Mouse (Mus musculus): ENCODE results near the gene Ankrd27.

The Ankrd27 gene

GRCm38 (mm10) chr7:35586055-35586905, at the start of gene Ankrd27:
Ankrd27 (plus strand) TSS chr7:35586244.
- ChIA-PET CTCF (interaction anchor here in 3 of 4 experiments (0.7 to 4.5 kb wide), 16 partner anchors 9 to 317 kb away, joined by 3 to 16 read pairs (median 4); partner anchors contain the start of gene Rhpn2 (in 1 of the 3)), POLR2A (interaction anchor here (0.6 to 7.7 kb wide), 67 partner anchors 8 to 1805 kb away, joined by 3 to 54 read pairs (median 4); partner anchors contain the start of genes Nudt19 (in 3 of the 4), Dpy19l3 (in 2 of the 4), Cebpa (in 1 of the 4) and Cep89 (in 1 of the 4))

GRCm38 (mm10) chr7:35537562-35537961, 48.5 kb upstream of the Ankrd27 start, which contains the start of gene Tdrd12:
Tdrd12 (minus strand) TSS chr7:35537745.
- ChIA-PET POLR2A (interaction anchor here in 1 of 4 experiments (0.6 to 2.1 kb wide), 4 partner anchors 8 to 109 kb away, joined by 3 to 6 read pairs (median 4); partner anchors contain the start of genes Ankrd27 and Rgs9bp), CTCF (interaction anchor here in 1 of 4 experiments (1.6 kb wide), 1 partner anchor 45 kb away, joined by 4 read pairs; no protein-coding TSS in a partner anchor)

GRCm38 (mm10) chr7:35545881-35546280, 40.2 kb upstream of the Ankrd27 start:
- POLR2A ChIA-PET = interaction anchor here (0.6 to 1.9 kb wide), 15 partner anchors 8 to 218 kb away, joined by 3 to 10 read pairs (median 3); partner anchors contain the start of genes Ankrd27 (in 1 of the 4), Cep89 (in 1 of the 4), Faap24 (in 1 of the 4) and Tdrd12 (in 1 of the 4)
- CTCF ChIA-PET = interaction anchor here (0.6 to 1.5 kb wide), 52 partner anchors 8 to 626 kb away, joined by 3 to 16 read pairs (median 4); partner anchors contain the start of genes Rgs9bp (in 3 of the 4), Nudt19 (in 2 of the 4), Ankrd27 (in 1 of the 4) and Cep89 (in 1 of the 4)

- CTCF ChIA-PET = interaction anchor here in 3 of 4 experiments (0.5 to 3.2 kb wide), 15 partner anchors 8 to 1067 kb away, joined by 3 to 16 read pairs (median 3); partner anchors contain the start of gene Ankrd27 (in 1 of the 3)
- POLR2A ChIA-PET = interaction anchor here (0.6 to 7.8 kb wide), 12 partner anchors 8 to 816 kb away, joined by 3 to 54 read pairs (median 4); partner anchors contain the start of genes Ankrd27 (in 3 of the 4) and Rgs9bp (in 2 of the 4)
These were observed 32.1 kb upstream of the Ankrd27 start for GRCm38 (mm10) chr7:35553751-35554604.

GRCm38 (mm10) chr7:35554605-35555175, 31.4 kb upstream of the Ankrd27 start:
- ChIA-PET POLR2A (interaction anchor here in 3 of 4 experiments (0.5 to 7.8 kb wide), 25 partner anchors 9 to 816 kb away, joined by 3 to 54 read pairs (median 3); partner anchors contain the start of genes Ankrd27 (in 3 of the 3), Rgs9bp (in 2 of the 3), Rhpn2 (in 1 of the 3) and Slc7a9 (in 1 of the 3)), CTCF (interaction anchor here (0.9 to 3.2 kb wide), 8 partner anchors 9 to 74 kb away, joined by 3 to 16 read pairs (median 4); no protein-coding TSS in a partner anchor)

GRCm38 (mm10) chr7:35555224-35556204, 30.5 kb upstream of the Ankrd27 start:
- ChIA-PET CTCF (interaction anchor here in 3 of 4 experiments (0.5 to 3.2 kb wide), 8 partner anchors 10 to 954 kb away, joined by 3 to 16 read pairs (median 4); partner anchors contain the start of gene Rgs9bp (in 1 of the 3)), POLR2A (interaction anchor here (0.5 to 7.8 kb wide), 34 partner anchors 9 to 1220 kb away, joined by 3 to 54 read pairs (median 3); partner anchors contain the start of genes Ankrd27 (in 3 of the 4), Rgs9bp (in 2 of the 4), Rhpn2 (in 1 of the 4) and Slc7a9 (in 1 of the 4))

- POLR2A ChIA-PET = interaction anchor here (0.6 to 7.8 kb wide), 17 partner anchors 10 to 205 kb away, joined by 3 to 54 read pairs (median 4); partner anchors contain the start of genes Ankrd27 (in 3 of the 4) and Rgs9bp (in 2 of the 4)
- CTCF ChIA-PET = interaction anchor here in 2 of 4 experiments (1.0 to 3.2 kb wide), 6 partner anchors 10 to 72 kb away, joined by 3 to 16 read pairs (median 5); partner anchors contain the start of gene Rgs9bp (in 1 of the 2)
These were observed 29.8 kb upstream of the Ankrd27 start, which contains the start of gene Nudt19 for GRCm38 (mm10) chr7:35556205-35556603. Nudt19 (minus strand) TSS chr7:35556304.

GRCm38 (mm10) chr7:35556905-35557304, 29.1 kb upstream of the Ankrd27 start:
- ChIA-PET CTCF (no interaction called here), POLR2A (interaction anchor here in 2 of 4 experiments (0.7 to 7.8 kb wide), 6 partner anchors 11 to 49 kb away, joined by 3 to 54 read pairs (median 4); partner anchors contain the start of genes Ankrd27 (in 2 of the 2) and Rgs9bp (in 2 of the 2))

GRCm38 (mm10) chr7:35557577-35557976, 28.5 kb upstream of the Ankrd27 start:
- POLR2A ChIA-PET = interaction anchor here in 2 of 4 experiments (0.8 to 7.8 kb wide), 3 partner anchors 11 to 28 kb away, joined by 3 to 54 read pairs (median 3); partner anchors contain the start of genes Ankrd27 (in 2 of the 2) and Rgs9bp (in 2 of the 2)
- CTCF ChIA-PET = no interaction called here

GRCm38 (mm10) chr7:35558681-35559080, 27.4 kb upstream of the Ankrd27 start:
- POLR2A ChIA-PET = interaction anchor here in 1 of 4 experiments (1.0 kb wide), 1 partner anchor 27 kb away, joined by 4 read pairs; the partner anchor contains the start of genes Ankrd27 and Rgs9bp
- CTCF ChIA-PET = interaction anchor here in 1 of 4 experiments (0.9 to 1.5 kb wide), 2 partner anchors 13 to 22 kb away, joined by 3 to 4 read pairs; no protein-coding TSS in a partner anchor

- ChIA-PET POLR2A (interaction anchor here in 2 of 4 experiments (0.6 to 0.8 kb wide), 3 partner anchors 14 to 89 kb away, joined by 3 to 4 read pairs (median 4); no protein-coding TSS in a partner anchor), CTCF (interaction anchor here in 1 of 4 experiments (0.6 kb wide), 2 partner anchors 770 to 1361 kb away, joined by 7 to 11 read pairs; no protein-coding TSS in a partner anchor)
These were observed 26.2 kb upstream of the Ankrd27 start for GRCm38 (mm10) chr7:35559838-35560237.

GRCm38 (mm10) chr7:35563071-35563470, 23.0 kb upstream of the Ankrd27 start:
- ChIA-PET POLR2A (interaction anchor here in 1 of 4 experiments (0.6 to 1.7 kb wide), 3 partner anchors 21 to 134 kb away, joined by 3 to 5 read pairs (median 3); partner anchors contain the start of genes Ankrd27 and Rgs9bp), CTCF (no interaction called here)

- CTCF ChIA-PET = interaction anchor here in 1 of 4 experiments (1.0 kb wide), 1 partner anchor 17 kb away, joined by 3 read pairs; no protein-coding TSS in a partner anchor
These were observed 21.8 kb upstream of the Ankrd27 start for GRCm38 (mm10) chr7:35564067-35564865.

GRCm38 (mm10) chr7:35564872-35565271, 21.2 kb upstream of the Ankrd27 start:
- CTCF ChIA-PET = interaction anchor here in 2 of 4 experiments (0.7 to 1.0 kb wide), 2 partner anchors 17 to 69 kb away, joined by 3 read pairs; no protein-coding TSS in a partner anchor
- POLR2A ChIA-PET = interaction anchor here in 1 of 4 experiments (0.8 kb wide), 1 partner anchor 11 kb away, joined by 4 read pairs; no protein-coding TSS in a partner anchor

More at GRCm38 (mm10) chr7:35564067-35564865, 21.8 kb upstream of the Ankrd27 start:
- POLR2A ChIA-PET = interaction anchor here in 2 of 4 experiments (0.8 to 1.7 kb wide), 2 partner anchors 11 to 22 kb away, joined by 4 to 5 read pairs; partner anchors contain the start of genes Ankrd27 (in 1 of the 2) and Rgs9bp (in 1 of the 2)

Measured in embryonic stem cell, embryonic (primary cell).